Mouse (Mus musculus) liver, embryonic 12.5 days (tissue): Measurements from ENCODE around the gene Mettl5. TPM values are rescaled to one million over a fixed set of nuclear protein-coding genes. Genes with fewer than 3 reads are reported as not detected.

Experiments used
- ATAC-seq: fragments of 200-750 bp; cut with Nextera tagmentation; 2 replicates; pipeline ENCODE4 v1.8.0; 2017; ENCODE audit warnings: moderate number of reproducible peaks, mild to moderate bottlenecking, moderate library complexity
- H3K27ac ChIP-seq: fragments of 300-500 bp; sonication (generic); 2 replicates; pipeline ENCODE4 v1.5.1; 2016; ENCODE audit warnings: mild to moderate bottlenecking
- H3K27me3 ChIP-seq: fragments of 300-500 bp; sonication (generic); replicated peaks from 2 replicates; pipeline ENCODE4 v1.6.1; 2016; ENCODE audit warnings: mild to moderate bottlenecking, moderate library complexity
- H3K36me3 ChIP-seq: fragments of 300-500 bp; sonication (generic); 2 replicates; pipeline ENCODE4 v1.6.1; 2016; ENCODE audit warnings: mild to moderate bottlenecking, moderate library complexity
- H3K4me1 ChIP-seq: fragments of 300-500 bp; sonication (generic); 2 replicates; pipeline ENCODE4 v1.6.1; 2016
- H3K4me2 ChIP-seq: fragments of 300-500 bp; sonication (generic); 2 replicates; pipeline ENCODE4 v1.6.1; 2016; ENCODE audit warnings: mild to moderate bottlenecking, moderate library complexity
- H3K4me3 ChIP-seq: fragments of 300-500 bp; sonication (generic); 2 replicates; pipeline ENCODE4 v1.5.1; 2016; ENCODE audit warnings: mild to moderate bottlenecking, moderate library complexity
- H3K9ac ChIP-seq: fragments of 300-500 bp; sonication (generic); 2 replicates; pipeline ENCODE4 v1.6.1; 2016; ENCODE audit warnings: mild to moderate bottlenecking, moderate library complexity
- H3K9me3 ChIP-seq: fragments of 300-500 bp; sonication (generic); replicated peaks from 2 replicates; pipeline ENCODE4 v1.6.1; 2016; ENCODE audit warnings: mild to moderate bottlenecking, moderate library complexity
- WGBS: fragments of 180-500 bp; shearing (Covaris S2); methylation state at CpG from one replicate; pipeline ENCODE4 v1.1.7; 2016; ENCODE audit not compliant: insufficient replicate concordance; 5-methylcytosine and 5-hydroxymethylcytosine counted together
- polyA plus RNA-seq: library from polyadenylated mRNA; unstranded; fragments of >200 nt; fragmentation: Nextera tagmentation; extraction: Ambion mirVana; gene quantifications from 2 replicates; pipeline ENCODE4 v1.2.1, GENCODE M21; 2016

Mettl5 gene
- polyA plus RNA-seq, 1 experiment from 2014 or later = 46.1 TPM

DNA sequence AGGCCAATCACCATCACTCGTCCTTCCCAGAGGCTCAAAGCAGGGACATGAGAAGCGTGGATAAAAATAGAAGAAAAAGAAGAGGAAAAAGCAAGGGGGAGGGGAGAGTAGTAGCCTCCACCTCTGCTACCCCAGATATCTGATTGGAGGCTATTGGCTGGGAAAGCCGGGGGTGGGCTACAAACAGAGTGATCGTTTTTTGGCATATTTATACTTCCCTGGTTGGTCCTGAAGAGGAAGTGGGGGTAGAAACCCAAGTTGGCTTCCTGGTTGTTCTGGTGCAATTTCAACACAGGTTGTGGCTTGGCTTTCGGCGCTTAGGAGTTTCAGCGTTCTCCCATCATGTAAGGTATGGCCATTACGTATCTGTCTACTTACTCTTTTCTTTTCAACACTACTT is 63.7 kb downstream of the Mettl5 start, which contains the start of gene Klhl23:
TSS of gene Klhl23 (plus strand) at position 234 of the 400 bp plus-strand sequence.
- H3K4me2 ChIP-seq = peak within 1 kb of the TSS; percentile 96

More for the DNA sequence above, 63.7 kb downstream of the Mettl5 start, which contains the start of gene Klhl23:
- 3% methylated on average over 8 of the region's 8 CpGs for WGBS
- H3K9ac ChIP-seq = peak within 1 kb of the TSS; percentile 99
- H3K4me3 ChIP-seq = peak within 1 kb of the TSS; percentile 96
- ATAC-seq = peak; percentile 59
- no peaks in the 10 kb centered on the region for H3K9me3 ChIP-seq
- no peaks in the 10 kb centered on the region for H3K27me3 ChIP-seq
- peaks cover 80% of the 10 kb centered on the region for H3K4me1 ChIP-seq
- peaks cover 27% of the 10 kb centered on the region for H3K36me3 ChIP-seq
- H3K27ac ChIP-seq = peak within 1 kb of the TSS; percentile 95

Other genes with a start within 250 kb of the Mettl5 start
- 4.9 and 6.8 TPM in 2 replicates for gene Bbs5, start 238.4 kb downstream of the Mettl5 start, polyA plus RNA-seq
- gene Klhl41, start 215.5 kb downstream of the Mettl5 start, polyA plus RNA-seq = 0.13 and 0.39 TPM in 2 replicates
- gene Fastkd1, start 172.1 kb downstream of the Mettl5 start, polyA plus RNA-seq = 7.9 and 8.4 TPM in 2 replicates
- 104 and 109 TPM in 2 replicates for gene Ppig, start 163.1 kb downstream of the Mettl5 start, polyA plus RNA-seq
- gene Ccdc173, start 96.0 kb downstream of the Mettl5 start, polyA plus RNA-seq = 0.46 and 0.53 TPM in 2 replicates
- gene Phospho2, start 96.0 kb downstream of the Mettl5 start, polyA plus RNA-seq = 16.3 and 16.7 TPM in 2 replicates
- 31.3 and 31.9 TPM in 2 replicates for gene Klhl23, start 63.7 kb downstream of the Mettl5 start, polyA plus RNA-seq
- 219 and 226 TPM in 2 replicates for gene Ssb, start 24.1 kb downstream of the Mettl5 start, polyA plus RNA-seq
- gene Ubr3, start 11.6 kb upstream of the Mettl5 start, polyA plus RNA-seq = 7.7 and 9.2 TPM in 2 replicates
- gene Myo3b, start 153.5 kb upstream of the Mettl5 start, polyA plus RNA-seq = not detected in 2 replicates